Mouse (Mus musculus) hindbrain, embryonic 15.5 days (tissue): ENCODE data around the gene Axin1. TPM values are rescaled to one million over a fixed set of nuclear protein-coding genes. Genes with fewer than 3 reads are reported as not detected.

Experiments used
- ATAC-seq: fragments of 200-750 bp; cut with Nextera tagmentation; 2 replicates; pipeline ENCODE4 v1.8.0; 2017; ENCODE audit warnings: low read depth, moderate number of reproducible peaks, moderate TSS enrichment; ENCODE audit not compliant: low FRiP score
- H3K27ac ChIP-seq: fragments of 300-500 bp; sonication (generic); replicated peaks from 2 replicates; pipeline ENCODE4 v1.5.1; 2015; ENCODE audit warnings: mild to moderate bottlenecking, inconsistent platforms
- H3K27me3 ChIP-seq: fragments of 300-500 bp; sonication (generic); 2 replicates; pipeline ENCODE4 v1.6.1; 2015; ENCODE audit warnings: control low read depth, inconsistent platforms
- H3K36me3 ChIP-seq: fragments of 300-500 bp; sonication (generic); 2 replicates; pipeline ENCODE4 v1.6.1; 2015; ENCODE audit warnings: control low read depth, inconsistent platforms
- H3K4me1 ChIP-seq: fragments of 300-500 bp; sonication (generic); replicated peaks from 2 replicates; pipeline ENCODE4 v1.6.1; 2015; ENCODE audit warnings: control low read depth, inconsistent platforms
- H3K4me2 ChIP-seq: fragments of 300-500 bp; sonication (generic); 2 replicates; pipeline ENCODE4 v1.6.1; 2015; ENCODE audit warnings: moderate library complexity, mild to moderate bottlenecking, inconsistent platforms
- H3K4me3 ChIP-seq: fragments of 300-500 bp; sonication (generic); 2 replicates; pipeline ENCODE4 v1.5.1; 2015; ENCODE audit warnings: mild to moderate bottlenecking, inconsistent platforms
- H3K9ac ChIP-seq: fragments of 300-500 bp; sonication (generic); 2 replicates; pipeline ENCODE4 v1.6.1; 2015; ENCODE audit warnings: inconsistent platforms
- H3K9me3 ChIP-seq: fragments of 300-500 bp; sonication (generic); 2 replicates; pipeline ENCODE4 v1.6.1; 2016; ENCODE audit warnings: control low read depth, inconsistent platforms
- WGBS: fragments of 180-500 bp; shearing (Covaris S2); methylation state at CpG from one replicate; pipeline ENCODE4 v1.1.7; 2015; 5-methylcytosine and 5-hydroxymethylcytosine counted together
- polyA plus RNA-seq: library from polyadenylated mRNA; unstranded; fragments of >200 nt; fragmentation: Nextera tagmentation; extraction: Ambion mirVana; gene quantifications from 2 replicates; pipeline ENCODE4 v1.2.1, GENCODE M21; 2015

Gene Axin1
- polyA plus RNA-seq, 1 experiment from 2014 or later, result 15.5 TPM

DNA sequence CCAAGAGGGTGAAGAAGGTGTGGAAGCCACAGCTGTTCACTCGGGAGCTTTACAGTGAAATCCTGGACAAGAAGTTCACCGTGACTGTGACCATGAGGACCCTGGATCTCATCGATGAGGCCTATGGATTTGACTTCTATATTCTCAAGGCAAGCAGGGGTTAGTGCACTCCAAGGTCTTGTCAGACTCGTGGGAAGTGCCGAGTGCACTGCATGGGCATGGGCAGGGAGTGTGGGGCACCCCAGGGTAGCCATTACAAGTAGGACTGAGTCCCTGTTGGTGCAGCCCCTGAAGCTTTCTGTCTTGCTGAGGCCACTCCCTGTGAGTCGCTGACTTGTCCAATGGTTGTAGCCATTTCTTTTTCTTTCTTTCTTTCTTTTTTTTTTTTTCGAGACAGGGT lies 13.9 kb upstream of the Axin1 start:
- Histone ChIP-seq H3K27ac (no peak overlapping the region), H3K4me3 (peak overlapping the region; percentile 97), H3K36me3 (peaks cover 16% of the 10 kb centered on the region), H3K9me3 (no peaks in the 10 kb centered on the region), H3K27me3 (no peaks in the 10 kb centered on the region), H3K4me1 (peaks cover 17% of the 10 kb centered on the region), H3K4me2 (peak overlapping the region; percentile 89), H3K9ac (no peak overlapping the region; the same call in 1 of the 2 replicates)
- no peak for ATAC-seq
- WGBS, result 90% methylated on average over 7 of the region's 7 CpGs

- H3K27me3 ChIP-seq, result no peaks in the 10 kb centered on the region
- WGBS, result 93% methylated on average over 10 of the region's 10 CpGs
- H3K9ac ChIP-seq, result no peak overlapping the region
- peaks cover 16% of the 10 kb centered on the region for H3K36me3 ChIP-seq
- no peak overlapping the region for H3K27ac ChIP-seq
- H3K4me2 ChIP-seq, result no peak overlapping the region
- peaks cover 17% of the 10 kb centered on the region for H3K4me1 ChIP-seq
- no peak overlapping the region for H3K4me3 ChIP-seq
- no peak for ATAC-seq
- H3K9me3 ChIP-seq, result no peaks in the 10 kb centered on the region
Observed at GRCm38 (mm10) chr17:26125226-26125625, 13.3 kb upstream of the Axin1 start.

DNA sequence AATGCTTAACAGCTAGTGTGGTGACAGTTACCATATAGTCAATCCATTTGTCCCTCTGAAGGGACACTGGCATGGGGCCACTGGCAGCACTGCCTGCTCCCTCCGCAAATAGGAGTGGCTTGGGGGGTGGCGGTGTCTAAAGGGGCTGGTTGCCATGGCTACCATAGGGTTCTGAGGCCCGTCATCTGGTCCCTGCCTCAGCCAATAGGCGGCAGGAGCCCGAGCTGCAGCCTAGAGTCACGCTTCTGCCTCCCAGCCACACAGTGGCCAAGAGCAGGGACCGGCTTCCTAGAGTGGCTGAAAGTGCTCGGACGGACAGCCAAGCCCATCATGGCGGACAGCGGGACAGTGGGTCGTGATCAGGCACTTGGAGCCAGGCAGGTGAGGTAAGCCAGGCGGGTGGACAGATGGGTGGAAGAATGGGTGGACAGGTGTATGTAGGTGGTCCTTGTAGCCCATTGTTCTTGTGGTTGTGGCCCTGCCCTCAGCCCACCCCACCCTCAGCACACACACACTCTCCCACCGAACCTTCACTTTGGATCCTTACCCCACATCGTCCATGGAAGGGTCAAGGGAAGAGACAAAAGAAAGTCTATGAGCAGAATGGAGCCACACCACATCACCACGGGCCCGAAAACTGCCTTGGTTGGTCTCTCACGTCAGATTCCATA lies 7.3 kb upstream of the Axin1 start:
- Histone ChIP-seq H3K36me3 (peaks cover 18% of the 10 kb centered on the region), H3K27ac (no peak overlapping the region), H3K27me3 (no peaks in the 10 kb centered on the region), H3K4me1 (no peaks in the 10 kb centered on the region), H3K4me2 (no peak overlapping the region), H3K4me3 (no peak overlapping the region), H3K9me3 (no peaks in the 10 kb centered on the region), H3K9ac (no peak overlapping the region)
- 69% methylated on average over 18 of the region's 18 CpGs for WGBS
- ATAC-seq, result no peak

DNA sequence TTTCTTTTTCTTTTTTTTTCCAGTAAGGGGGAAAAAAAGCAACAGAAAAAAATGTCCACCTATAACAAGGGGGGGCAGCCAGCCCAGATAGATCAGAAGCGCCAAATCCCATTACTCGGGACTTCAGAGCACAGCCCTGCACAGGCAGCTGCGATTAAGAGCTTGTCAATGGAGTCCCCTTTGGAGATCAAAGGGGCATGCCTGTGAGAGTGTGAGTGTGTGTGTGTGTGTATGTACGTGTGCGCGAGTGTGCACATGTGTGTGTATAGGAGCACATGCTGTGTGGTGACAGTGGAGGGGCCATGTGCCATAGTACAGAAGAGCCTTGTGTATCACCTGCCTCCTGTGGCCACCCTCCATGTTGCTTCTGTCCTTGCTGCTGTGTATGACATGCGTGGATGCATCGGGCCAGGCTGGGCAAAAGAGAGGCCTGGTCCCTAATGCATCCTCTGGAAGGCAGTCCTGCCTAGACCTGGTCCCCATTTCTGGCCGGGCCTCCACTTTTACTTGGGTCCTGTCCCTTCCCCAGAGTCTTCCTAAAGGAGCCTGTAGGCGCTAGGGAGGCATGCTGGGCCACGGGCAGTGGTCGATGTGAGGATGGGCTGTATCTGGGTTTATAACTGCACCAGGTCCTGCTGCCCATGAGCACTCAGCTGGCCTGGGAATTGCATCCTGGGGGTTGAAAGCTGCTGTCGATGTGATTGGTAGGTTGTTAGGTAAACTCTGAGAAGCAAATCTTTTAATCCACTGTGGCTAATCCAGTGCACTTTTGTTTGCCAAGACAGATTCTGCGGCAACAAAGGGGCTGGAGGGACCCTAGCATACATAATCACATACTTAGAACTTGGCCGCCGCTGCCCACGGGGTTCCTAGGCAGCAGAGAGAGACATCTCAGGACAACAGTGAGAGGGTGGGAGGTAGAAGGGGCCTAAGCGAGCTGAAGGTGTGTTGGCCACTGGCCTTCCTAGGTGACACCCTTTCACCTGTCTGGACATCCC lies 6.3 kb upstream of the Axin1 start:
- Histone ChIP-seq H3K4me2 (no peak overlapping the region), H3K9ac (no peak overlapping the region), H3K36me3 (peaks cover 9% of the 10 kb centered on the region; the same call in 1 of the 2 replicates)

DNA sequence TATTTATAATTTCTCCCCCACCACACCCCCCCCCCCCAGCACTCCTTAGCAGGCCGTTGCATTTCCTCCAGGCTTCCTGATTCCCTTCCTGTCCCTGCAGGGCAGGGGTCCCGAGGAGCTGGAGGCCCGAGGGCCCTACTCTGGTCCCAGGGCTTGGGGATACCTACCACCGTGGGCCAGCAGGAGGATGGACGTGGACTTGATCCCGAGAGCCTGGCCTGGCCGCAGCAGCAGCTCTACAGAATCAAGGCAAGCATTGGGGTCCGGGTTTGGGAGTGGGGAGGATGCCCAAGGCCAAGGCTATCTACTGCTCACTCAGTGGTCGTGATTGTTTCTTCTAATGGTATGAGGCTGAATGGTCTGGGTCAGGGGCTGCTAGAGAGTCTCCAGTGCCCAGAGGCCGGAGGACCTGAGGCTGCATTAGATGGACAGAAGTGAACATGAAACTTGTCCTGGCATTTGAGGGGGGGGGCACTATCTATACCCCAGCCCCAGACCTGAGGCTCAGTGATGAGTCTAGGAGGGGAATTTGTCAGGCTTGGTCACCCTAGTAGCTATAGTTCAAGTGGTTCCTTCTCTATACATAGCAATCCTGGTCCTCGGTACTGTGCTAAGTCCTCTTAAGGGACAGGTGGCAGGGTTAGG lies 1.3 kb upstream of the Axin1 start:
- Histone ChIP-seq H3K27ac (no peak overlapping the region), H3K4me1 (peaks cover 29% of the 10 kb centered on the region), H3K9me3 (no peaks in the 10 kb centered on the region), H3K27me3 (no peaks in the 10 kb centered on the region), H3K36me3 (no peaks in the 10 kb centered on the region), H3K9ac (no peak overlapping the region), H3K4me3 (no peak overlapping the region), H3K4me2 (peak overlapping the region; percentile 76; the same call in 1 of the 2 replicates)
- no peak for ATAC-seq
- WGBS, result 91% methylated on average over 11 of the region's 11 CpGs

More for the DNA sequence above, 6.3 kb upstream of the Axin1 start:
- WGBS, result 77% methylated on average over 18 of the region's 18 CpGs
- Histone ChIP-seq H3K27ac (no peak overlapping the region), H3K27me3 (no peaks in the 10 kb centered on the region), H3K9me3 (no peaks in the 10 kb centered on the region), H3K4me1 (no peaks in the 10 kb centered on the region), H3K4me3 (no peak overlapping the region)
- no peak for ATAC-seq

GRCm38 (mm10) chr17:26137751-26138130 lies 747 bp upstream of the Axin1 start:
- Histone ChIP-seq H3K36me3 (no peaks in the 10 kb centered on the region), H3K4me3 (peak overlapping the region; percentile 74), H3K9ac (peak overlapping the region; percentile 32; the same call in 1 of the 2 replicates), H3K27me3 (no peaks in the 10 kb centered on the region), H3K27ac (peak overlapping the region; percentile 91), H3K4me2 (peak overlapping the region; percentile 76), H3K4me1 (peaks cover 29% of the 10 kb centered on the region), H3K9me3 (no peaks in the 10 kb centered on the region)
- 82% methylated on average over 2 of the region's 2 CpGs for WGBS
- no peak for ATAC-seq

DNA sequence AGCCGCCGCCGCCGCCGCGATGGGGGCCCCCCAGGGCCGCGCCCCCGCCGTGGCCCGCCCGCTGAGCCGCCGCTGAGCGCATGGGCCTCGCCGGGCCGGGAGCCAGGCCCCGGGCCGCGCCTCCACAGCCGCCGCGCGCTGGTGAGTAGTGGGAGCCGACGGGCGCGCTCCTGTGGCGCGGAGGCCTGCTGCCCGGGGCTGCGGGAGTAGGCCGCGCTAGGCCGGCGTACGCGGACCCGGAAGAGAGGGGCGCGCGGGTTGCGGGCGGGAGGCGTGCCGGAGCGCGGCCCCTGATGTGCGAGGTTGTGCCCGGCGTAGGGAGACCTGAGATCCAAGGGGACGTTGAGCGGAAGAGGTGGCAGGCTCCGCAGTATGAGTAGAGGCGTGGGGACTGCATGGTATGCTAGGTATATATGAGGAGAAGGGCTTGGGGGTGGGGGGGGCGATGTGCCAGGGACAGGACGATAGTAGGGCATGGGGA lies 453 bp downstream of the Axin1 start:
- Histone ChIP-seq H3K4me3 (peak overlapping the region; percentile 74), H3K9ac (peak overlapping the region; percentile 97), H3K27me3 (no peaks in the 10 kb centered on the region), H3K9me3 (no peaks in the 10 kb centered on the region), H3K4me1 (peaks cover 29% of the 10 kb centered on the region), H3K36me3 (peaks cover 3% of the 10 kb centered on the region; the same call in 1 of the 2 replicates), H3K27ac (peak overlapping the region; percentile 91), H3K4me2 (peak overlapping the region; percentile 76)
- WGBS, result 2% methylated on average over 52 of the region's 58 CpGs
- ATAC-seq, result peak; percentile 63

- 94% methylated on average over 4 of the region's 4 CpGs for WGBS
- Histone ChIP-seq H3K9me3 (no peaks in the 10 kb centered on the region), H3K4me3 (no peak overlapping the region), H3K9ac (no peak overlapping the region), H3K27me3 (no peaks in the 10 kb centered on the region), H3K4me1 (peaks cover 28% of the 10 kb centered on the region), H3K27ac (no peak overlapping the region), H3K36me3 (peaks cover 13% of the 10 kb centered on the region; the same call in 1 of the 2 replicates), H3K4me2 (no peak overlapping the region)
- no peak for ATAC-seq
Observed at GRCm38 (mm10) chr17:26142796-26143195, 4.3 kb downstream of the Axin1 start.

DNA sequence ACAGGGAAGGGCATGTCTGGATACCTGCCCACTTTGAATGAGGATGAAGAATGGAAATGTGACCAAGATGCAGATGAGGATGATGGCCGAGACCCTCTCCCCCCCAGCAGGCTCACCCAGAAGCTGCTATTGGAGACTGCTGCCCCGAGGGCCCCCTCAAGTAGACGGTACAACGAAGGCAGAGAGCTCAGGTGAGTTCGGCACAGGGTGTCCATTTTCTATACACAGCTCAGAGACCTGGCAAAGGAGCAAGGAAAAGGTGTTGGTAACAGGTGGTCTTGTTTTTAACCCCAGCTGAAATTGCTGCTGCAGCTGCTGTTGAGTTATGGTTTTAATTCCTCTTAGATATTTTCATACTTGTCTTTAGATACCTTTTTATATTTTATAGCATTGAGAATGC lies 4.9 kb downstream of the Axin1 start:
- H3K36me3 ChIP-seq, result peaks cover 13% of the 10 kb centered on the region; the same call in 1 of the 2 replicates
- H3K9ac ChIP-seq, result no peak overlapping the region
- no peaks in the 10 kb centered on the region for H3K27me3 ChIP-seq
- H3K4me2 ChIP-seq, result no peak overlapping the region
- H3K4me3 ChIP-seq, result no peak overlapping the region
- 95% methylated on average over 5 of the region's 5 CpGs for WGBS
- no peaks in the 10 kb centered on the region for H3K9me3 ChIP-seq
- H3K4me1 ChIP-seq, result peaks cover 24% of the 10 kb centered on the region
- ATAC-seq, result no peak
- no peak overlapping the region for H3K27ac ChIP-seq

- no peaks in the 10 kb centered on the region for H3K9me3 ChIP-seq
- H3K4me2 ChIP-seq, result no peak overlapping the region
- 93% methylated on average over 2 of the region's 2 CpGs for WGBS
- H3K9ac ChIP-seq, result no peak overlapping the region
- no peaks in the 10 kb centered on the region for H3K4me1 ChIP-seq
- H3K27ac ChIP-seq, result no peak overlapping the region
- H3K27me3 ChIP-seq, result no peaks in the 10 kb centered on the region
- peaks cover 27% of the 10 kb centered on the region for H3K36me3 ChIP-seq
- no peak for ATAC-seq
- no peak overlapping the region for H3K4me3 ChIP-seq
Observed at GRCm38 (mm10) chr17:26149056-26149455, 10.6 kb downstream of the Axin1 start.

GRCm38 (mm10) chr17:26151886-26152630 lies 13.6 kb downstream of the Axin1 start:
- no peaks in the 10 kb centered on the region for H3K9me3 ChIP-seq
- 90% methylated on average over 2 of the region's 2 CpGs for WGBS
- no peak overlapping the region for H3K4me3 ChIP-seq
- H3K27ac ChIP-seq, result no peak overlapping the region
- peaks cover 21% of the 10 kb centered on the region for H3K36me3 ChIP-seq
- H3K27me3 ChIP-seq, result no peaks in the 10 kb centered on the region
- H3K9ac ChIP-seq, result no peak overlapping the region
- H3K4me2 ChIP-seq, result no peak overlapping the region
- H3K4me1 ChIP-seq, result no peaks in the 10 kb centered on the region
- ATAC-seq, result no peak
